Mouse (Mus musculus) forebrain, embryonic 11.5 days (tissue): ENCODE measurements around the gene Chst8. TPM values are rescaled to one million over a fixed set of nuclear protein-coding genes. Genes with fewer than 3 reads are reported as not detected.

Source experiments
- ATAC-seq: fragments of 200-750 bp; cut with Nextera tagmentation; replicated peaks from 2 replicates; pipeline ENCODE4 v1.8.0; 2017; ENCODE audit warnings: moderate TSS enrichment; ENCODE audit not compliant: low FRiP score
- DNase-seq: peaks from one replicate; pipeline ENCODE4 v3.0.0-alpha.2; 2017; ENCODE audit warnings: low spot score
- H3K27ac ChIP-seq: fragments of 300-500 bp; sonication (generic); 2 replicates; pipeline ENCODE4 v1.5.1; 2014; ENCODE audit warnings: low read depth, low read length
- H3K27me3 ChIP-seq: fragments of 300-500 bp; sonication (generic); 2 replicates; pipeline ENCODE4 v1.6.1; 2014; ENCODE audit warnings: mild to moderate bottlenecking, low read length, mixed read lengths; ENCODE audit not compliant: control insufficient read depth, insufficient read depth
- H3K36me3 ChIP-seq: fragments of 300-500 bp; sonication (generic); 2 replicates; pipeline ENCODE4 v1.6.1; 2014; ENCODE audit warnings: mild to moderate bottlenecking, low read length, moderate library complexity, mixed read lengths; ENCODE audit not compliant: control insufficient read depth, insufficient read depth
- H3K4me1 ChIP-seq: fragments of 300-500 bp; sonication (generic); replicated peaks from 2 replicates; pipeline ENCODE4 v1.6.1; 2014; ENCODE audit warnings: low read length, mixed read lengths; ENCODE audit not compliant: control insufficient read depth, insufficient read depth
- H3K4me2 ChIP-seq: fragments of 300-500 bp; sonication (generic); 2 replicates; pipeline ENCODE4 v1.6.1; 2014; ENCODE audit warnings: low read depth, mild to moderate bottlenecking, low read length, moderate library complexity, mixed read lengths; ENCODE audit not compliant: severe bottlenecking
- H3K4me3 ChIP-seq: fragments of 300-500 bp; sonication (generic); 2 replicates; pipeline ENCODE4 v1.5.1; 2014; ENCODE audit warnings: low read depth, low read length
- H3K9ac ChIP-seq: fragments of 300-500 bp; sonication (generic); 2 replicates; pipeline ENCODE4 v1.6.1; 2014; ENCODE audit warnings: low read length
- H3K9me3 ChIP-seq: fragments of 300-500 bp; sonication (generic); 2 replicates; pipeline ENCODE4 v1.6.1; 2016; ENCODE audit warnings: low read length, mixed read lengths; ENCODE audit not compliant: control insufficient read depth
- WGBS: fragments of 180-500 bp; shearing (Covaris S2); extraction: QIAGEN DNeasy Blood & Tissue Kit; methylation state at CpG from one replicate; pipeline ENCODE4 v1.1.7; 2014; 5-methylcytosine and 5-hydroxymethylcytosine counted together
- polyA plus RNA-seq: library from polyadenylated mRNA; unstranded; fragments of >200 nt; fragmentation: Nextera tagmentation; extraction: Ambion mirVana; gene quantifications from 2 replicates; pipeline ENCODE4 v1.2.1, GENCODE M21; 2014

Chst8 gene
- polyA plus RNA-seq, 1 experiment from 2014 or later: 11.4 TPM

GRCm38 (mm10) chr7:34811531-34812526 lies 682 bp downstream of the Chst8 start:
- ATAC-seq (peak; percentile 50; the same call in 1 of the 2 replicates), DNase-seq (peak; percentile 61)
- H3K4me2 ChIP-seq: peak overlapping the region; percentile 92
- peak overlapping the region; percentile 54 for H3K4me3 ChIP-seq
- H3K27me3 ChIP-seq: peaks cover 42% of the 10 kb centered on the region
- no peak overlapping the region for H3K27ac ChIP-seq
- H3K36me3 ChIP-seq: no peaks in the 10 kb centered on the region
- H3K9ac ChIP-seq: peak overlapping the region; percentile 53
- H3K9me3 ChIP-seq: no peaks in the 10 kb centered on the region
- H3K4me1 ChIP-seq: peaks cover 4% of the 10 kb centered on the region; the same call in 1 of the 2 replicates
- under 1% methylated on average over 66 of the region's 66 CpGs for WGBS

GRCm38 (mm10) chr7:34811060-34811459 lies 1.5 kb downstream of the Chst8 start:
- H3K4me1 ChIP-seq: peaks cover 4% of the 10 kb centered on the region; the same call in 1 of the 2 replicates

DNA sequence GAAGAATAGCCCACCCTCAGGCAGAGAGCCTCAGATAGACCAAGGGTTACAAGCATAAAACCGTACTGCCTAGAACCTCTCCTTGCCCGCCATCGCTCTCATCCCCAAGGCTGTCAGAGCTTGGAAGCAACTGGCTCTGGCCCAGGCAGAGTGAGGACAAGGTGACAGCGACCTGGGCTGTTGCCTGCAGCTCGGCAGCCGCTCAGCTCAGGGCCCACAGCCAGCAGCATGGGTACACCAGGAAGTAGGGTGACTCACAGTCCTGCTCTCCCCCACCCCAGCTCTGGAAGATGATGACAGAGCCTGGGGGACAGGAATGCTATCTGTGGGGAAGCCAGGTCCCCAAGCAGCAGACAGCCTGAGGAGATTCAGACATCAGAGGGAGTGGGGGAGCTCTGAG lies 6.2 kb downstream of the Chst8 start:
- Histone ChIP-seq H3K27me3 (peaks cover 20% of the 10 kb centered on the region), H3K4me1 (no peaks in the 10 kb centered on the region; the same call in 1 of the 2 replicates), H3K9me3 (no peaks in the 10 kb centered on the region), H3K9ac (no peak overlapping the region), H3K36me3 (no peaks in the 10 kb centered on the region), H3K27ac (no peak overlapping the region), H3K4me3 (no peak overlapping the region), H3K4me2 (no peak overlapping the region)
- 81% methylated on average over 6 of the region's 6 CpGs for WGBS
- DNase-seq: peak; percentile 43
- no peak for ATAC-seq

More at GRCm38 (mm10) chr7:34811060-34811459, 1.5 kb downstream of the Chst8 start:
- DNase-seq (no peak), ATAC-seq (no peak)
- 3% methylated on average over 10 of the region's 10 CpGs for WGBS
- Histone ChIP-seq H3K27me3 (peaks cover 42% of the 10 kb centered on the region), H3K4me3 (peak overlapping the region; percentile 54), H3K4me2 (peak overlapping the region; percentile 92), H3K27ac (no peak overlapping the region), H3K9ac (no peak overlapping the region), H3K9me3 (no peaks in the 10 kb centered on the region), H3K36me3 (no peaks in the 10 kb centered on the region)

- H3K27me3 ChIP-seq: peaks cover 15% of the 10 kb centered on the region
- no peaks in the 10 kb centered on the region; the same call in 1 of the 2 replicates for H3K4me1 ChIP-seq
- DNase-seq (peak; percentile 21), ATAC-seq (no peak)
- no peak overlapping the region for H3K9ac ChIP-seq
- 79% methylated on average over 3 of the region's 3 CpGs for WGBS
- no peaks in the 10 kb centered on the region for H3K36me3 ChIP-seq
- H3K9me3 ChIP-seq: no peaks in the 10 kb centered on the region
- H3K4me3 ChIP-seq: no peak overlapping the region
- no peak overlapping the region for H3K27ac ChIP-seq
- no peak overlapping the region for H3K4me2 ChIP-seq
Measured at GRCm38 (mm10) chr7:34805691-34806205, 6.8 kb downstream of the Chst8 start.

GRCm38 (mm10) chr7:34805042-34805441 lies 7.5 kb downstream of the Chst8 start:
- no peaks in the 10 kb centered on the region for H3K9me3 ChIP-seq
- ATAC-seq (no peak), DNase-seq (no peak)
- H3K27me3 ChIP-seq: peaks cover 12% of the 10 kb centered on the region
- H3K4me1 ChIP-seq: peaks cover 1% of the 10 kb centered on the region; the same call in 1 of the 2 replicates
- no peak overlapping the region for H3K4me2 ChIP-seq
- H3K9ac ChIP-seq: no peak overlapping the region
- H3K4me3 ChIP-seq: no peak overlapping the region
- H3K27ac ChIP-seq: no peak overlapping the region
- WGBS: 94% methylated on average over 2 of the region's 2 CpGs
- no peaks in the 10 kb centered on the region for H3K36me3 ChIP-seq

GRCm38 (mm10) chr7:34799950-34800511 lies 12.5 kb downstream of the Chst8 start:
- 66% methylated on average over 13 of the region's 13 CpGs for WGBS
- Histone ChIP-seq H3K4me2 (no peak overlapping the region), H3K36me3 (no peaks in the 10 kb centered on the region), H3K9ac (no peak overlapping the region), H3K4me3 (no peak overlapping the region), H3K9me3 (no peaks in the 10 kb centered on the region), H3K27me3 (no peaks in the 10 kb centered on the region), H3K4me1 (peaks cover 13% of the 10 kb centered on the region; the same call in 1 of the 2 replicates), H3K27ac (0 out of 2 replicates have a peak overlapping the region, but pooled peaks have one; percentile 34)
- DNase-seq: peak; percentile 58
- peak; percentile 56; the same call in 1 of the 2 replicates for ATAC-seq

DNA sequence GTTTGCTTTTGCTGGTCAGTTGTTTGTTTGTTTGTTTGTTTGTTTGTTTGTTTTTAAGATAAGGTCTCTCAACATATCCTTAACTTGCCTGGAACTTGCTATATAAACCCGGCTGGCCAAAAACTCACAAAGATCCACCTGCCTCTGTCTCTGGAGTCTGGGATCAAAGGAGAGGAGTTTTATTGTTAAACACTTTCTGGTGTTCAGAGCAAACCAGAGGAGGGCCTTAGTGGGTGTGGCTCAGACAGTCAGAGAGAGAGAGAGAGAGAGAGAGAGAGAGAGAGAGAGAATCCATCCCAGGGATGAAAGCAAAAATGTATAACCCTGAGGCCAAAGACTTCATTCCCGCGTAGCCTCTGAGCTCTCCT lies 13.1 kb downstream of the Chst8 start:
- ATAC-seq (0 out of 2 replicates have a peak, but pooled peaks have one; percentile 33), DNase-seq (peak; percentile 41)
- Histone ChIP-seq H3K27me3 (no peaks in the 10 kb centered on the region), H3K4me3 (no peak overlapping the region), H3K27ac (no peak overlapping the region), H3K9ac (no peak overlapping the region), H3K9me3 (no peaks in the 10 kb centered on the region), H3K36me3 (no peaks in the 10 kb centered on the region), H3K4me1 (peaks cover 13% of the 10 kb centered on the region; the same call in 1 of the 2 replicates), H3K4me2 (no peak overlapping the region)
- 30% methylated on average over 3 of the region's 3 CpGs for WGBS
